Comparison of ENCODE assay signal across 9 mouse cellular contexts in genomic region chr7:118111128-118111527, GRCm38 (mm10). TPM values are rescaled to one million over a fixed set of nuclear protein-coding genes. Genes with fewer than 3 reads are reported as not detected.
DNase-seq lines count a peak whose midpoint lies in the region; ATAC-seq lines count a peak whose summit lies in the region.
"Had no signal": no experiment of that assay in that cellular context is flagged by ENCODE, and none has a peak within 500 bp of the region (broad histone marks: within the 10 kb centered on the region; RNA-seq: fewer than 3 reads in every experiment).

No protein-coding gene starts in this region.

- H3K27ac ChIP-seq in lung, embryonic 15.5 days: no peak overlapping the region
- no peak overlapping the region for H3K27ac ChIP-seq in forebrain, embryonic 13.5 days
- no peak overlapping the region for H3K27ac ChIP-seq in limb, embryonic 15.5 days
- H3K27ac ChIP-seq in stomach, embryonic 15.5 days: no peak overlapping the region

- no peak for ATAC-seq in lung, embryonic 15.5 days (ENCODE audit: borderline replicate concordance, extremely low read depth, low FRiP score, low TSS enrichment)
- ATAC-seq in forebrain, embryonic 13.5 days: no peak
- ATAC-seq in limb, embryonic 15.5 days (ENCODE audit: insufficient number of reproducible peaks, low FRiP score, low TSS enrichment, low read depth): no peak
- no peak for ATAC-seq in stomach, embryonic 15.5 days (ENCODE audit: insufficient read depth, low FRiP score, low read depth)
- no peak for ATAC-seq in CD4-positive, CD25-positive, alpha-beta regulatory T cell, adult 4 months

- no peaks in the 10 kb centered on the region for H3K9me3 ChIP-seq in lung, embryonic 15.5 days
- no peaks in the 10 kb centered on the region for H3K9me3 ChIP-seq in forebrain, embryonic 13.5 days (replicated peaks)
- no peaks in the 10 kb centered on the region for H3K9me3 ChIP-seq in limb, embryonic 15.5 days
- no peaks in the 10 kb centered on the region for H3K9me3 ChIP-seq in stomach, embryonic 15.5 days

- no peaks in the 10 kb centered on the region for H3K27me3 ChIP-seq in lung, embryonic 15.5 days
- no peaks in the 10 kb centered on the region for H3K27me3 ChIP-seq in forebrain, embryonic 13.5 days
- no peaks in the 10 kb centered on the region for H3K27me3 ChIP-seq in limb, embryonic 15.5 days
- H3K27me3 ChIP-seq in stomach, embryonic 15.5 days (replicated peaks): no peaks in the 10 kb centered on the region

- no peak overlapping the region for H3K4me3 ChIP-seq in lung, embryonic 15.5 days
- H3K4me3 ChIP-seq in forebrain, embryonic 13.5 days: peak overlapping the region; percentile 7; the same call in 1 of the 2 replicates
- peak overlapping the region; percentile 5; the same call in 1 of the 2 replicates for H3K4me3 ChIP-seq in limb, embryonic 15.5 days
- no peak overlapping the region for H3K4me3 ChIP-seq in stomach, embryonic 15.5 days (replicated peaks)

- peak overlapping the region; percentile 62 for H3K4me2 ChIP-seq in lung, embryonic 15.5 days
- H3K4me2 ChIP-seq in forebrain, embryonic 13.5 days: peak overlapping the region; percentile 97
- H3K4me2 ChIP-seq in limb, embryonic 15.5 days: 0 out of 2 replicates have a peak overlapping the region, but pooled peaks have one; percentile 4
- H3K4me2 ChIP-seq in stomach, embryonic 15.5 days: peak overlapping the region; percentile 28

- H3K4me1 ChIP-seq in lung, embryonic 15.5 days: peaks cover 43% of the 10 kb centered on the region
- peaks cover 53% of the 10 kb centered on the region for H3K4me1 ChIP-seq in forebrain, embryonic 13.5 days
- H3K4me1 ChIP-seq in limb, embryonic 15.5 days: peaks cover 38% of the 10 kb centered on the region
- peaks cover 40% of the 10 kb centered on the region for H3K4me1 ChIP-seq in stomach, embryonic 15.5 days

- no peak for DNase-seq in lung, adult 18-20 months
- no peak for DNase-seq in right cerebral cortex, postnatal 36 days (ENCODE audit: low spot score in 2 of 2)
- DNase-seq: cerebellum, adult 2 months; lung, postnatal 10 days had no signal

- WGBS in lung, embryonic 15.5 days: 68% methylated on average over 3 of the region's 3 CpGs
- WGBS in forebrain, embryonic 13.5 days: 84% methylated on average over 3 of the region's 3 CpGs
- 69% methylated on average over 3 of the region's 3 CpGs for WGBS in limb, embryonic 15.5 days
- WGBS in stomach, embryonic 15.5 days: 71% methylated on average over 3 of the region's 3 CpGs

- no peak overlapping the region for H3K9ac ChIP-seq in lung, embryonic 15.5 days
- 0 out of 2 replicates have a peak overlapping the region, but pooled peaks have one; percentile 18 for H3K9ac ChIP-seq in forebrain, embryonic 13.5 days
- no peak overlapping the region for H3K9ac ChIP-seq in limb, embryonic 15.5 days
- H3K9ac ChIP-seq in stomach, embryonic 15.5 days: no peak overlapping the region

- peaks cover 82% of the 10 kb centered on the region for H3K36me3 ChIP-seq in lung, embryonic 15.5 days
- peaks cover 84% of the 10 kb centered on the region for H3K36me3 ChIP-seq in forebrain, embryonic 13.5 days (ENCODE audit: poor library complexity, severe bottlenecking)
- H3K36me3 ChIP-seq in limb, embryonic 15.5 days: peaks cover 80% of the 10 kb centered on the region
- H3K36me3 ChIP-seq in stomach, embryonic 15.5 days: peaks cover 50% of the 10 kb centered on the region

RNA-seq across cellular contexts. Expression of gene Rps15a, which starts 4.9 kb away (rescaled TPM):
- 769 and 810 TPM in 2 replicates for polyA plus RNA-seq in lung, embryonic 15.5 days (2015; fragmentation: Nextera tagmentation; extraction: Ambion mirVana)
- polyA plus RNA-seq in forebrain, embryonic 13.5 days (2015; fragmentation: Nextera tagmentation; extraction: Ambion mirVana): 632 and 719 TPM in 2 replicates
- polyA plus RNA-seq in limb, embryonic 15.5 days (2015; fragmentation: Nextera tagmentation; extraction: Ambion mirVana): 616 and 815 TPM in 2 replicates
- polyA plus RNA-seq in stomach, embryonic 15.5 days (2015; fragmentation: Nextera tagmentation; extraction: Ambion mirVana): 712 and 730 TPM in 2 replicates
- 1,000 to 10,000 TPM; 1,509 to 3,003 TPM for polyA plus RNA-seq in CD4-positive, CD25-positive, alpha-beta regulatory T cell, adult 4 months (2017; shearing (Covaris generic))

RNA-seq across cellular contexts. Expression of gene Arl6ip1, which starts 18.3 kb away (rescaled TPM):
- 500 and 550 TPM in 2 replicates for polyA plus RNA-seq in lung, embryonic 15.5 days (2015; fragmentation: Nextera tagmentation; extraction: Ambion mirVana)
- polyA plus RNA-seq in forebrain, embryonic 13.5 days (2015; fragmentation: Nextera tagmentation; extraction: Ambion mirVana): 696 and 753 TPM in 2 replicates
- polyA plus RNA-seq in limb, embryonic 15.5 days (2015; fragmentation: Nextera tagmentation; extraction: Ambion mirVana): 365 and 428 TPM in 2 replicates
- 438 and 451 TPM in 2 replicates for polyA plus RNA-seq in stomach, embryonic 15.5 days (2015; fragmentation: Nextera tagmentation; extraction: Ambion mirVana)
- polyA plus RNA-seq in CD4-positive, CD25-positive, alpha-beta regulatory T cell, adult 4 months (2017; shearing (Covaris generic)): 100 to 1,000 TPM; 637 to 665 TPM

Comparison
In these comparisons a context has a peak if more than half of its experiments do, and no peak if none do; other contexts are left out.
1. H3K4me2 ChIP-seq: peak in every context shown above with its lines; median percentile 97 in forebrain, embryonic 13.5 days; 62 in lung, embryonic 15.5 days; 28 in stomach, embryonic 15.5 days; 4 in limb, embryonic 15.5 days.
2. H3K4me3 ChIP-seq: peak in forebrain, embryonic 13.5 days (single experiment) and limb, embryonic 15.5 days (single experiment); none in lung, embryonic 15.5 days (single experiment) and stomach, embryonic 15.5 days (single experiment).